Mouse (Mus musculus): ENCODE results near the gene Gm49361. TPM values are rescaled to one million over a fixed set of nuclear protein-coding genes. Genes with fewer than 3 reads are reported as not detected.

The Gm49361 gene
- polyA plus RNA-seq (2017; shearing (Covaris generic)) = not detected

GRCm38 (mm10) chr14:57746001-57746771 lies at the start of gene Gm49361:
Gene Gm49361, minus strand, starts transcription at chr14:57746103.

GRCm38 (mm10) chr14:57758237-57758636 lies 12.3 kb upstream of the Gm49361 start, which contains the start of gene Lats2:
Gene Lats2, minus strand, starts transcription at chr14:57758388.

GRCm38 (mm10) chr14:57664822-57665627 lies 80.9 kb downstream of the Gm49361 start, which contains the start of gene Xpo4:
Gene Xpo4, minus strand, starts transcription at chr14:57665430.

Other genes with a start within 250 kb of the Gm49361 start
- gene Il17d, start 221.3 kb downstream of the Gm49361 start, polyA plus RNA-seq (2017; shearing (Covaris generic)) = not detected
- 15.7 TPM for gene Eef1akmt1, start 174.5 kb downstream of the Gm49361 start, polyA plus RNA-seq (2017; shearing (Covaris generic))
- 39.4 TPM for gene Xpo4, start 80.7 kb downstream of the Gm49361 start, polyA plus RNA-seq (2017; shearing (Covaris generic))
- 110 TPM for gene Lats2, start 12.3 kb upstream of the Gm49361 start, polyA plus RNA-seq (2017; shearing (Covaris generic))
- 298 TPM for gene Sap18, start 52.1 kb upstream of the Gm49361 start, polyA plus RNA-seq (2017; shearing (Covaris generic))
- 1.4 TPM for gene Ska3, start 80.1 kb upstream of the Gm49361 start, polyA plus RNA-seq (2017; shearing (Covaris generic))
- gene Mrpl57, start 80.1 kb upstream of the Gm49361 start, polyA plus RNA-seq (2017; shearing (Covaris generic)) = 71.8 TPM
- 148 TPM for gene Zdhhc20, start 144.2 kb upstream of the Gm49361 start, polyA plus RNA-seq (2017; shearing (Covaris generic))